Mouse (Mus musculus): ENCODE measurements at regions not wholly inside any gene's neighbourhood (a gene's known extent, or its start where the extent isn't known, plus 50 kb on each side); places are given as distances from the start of the nearest gene placed in this dataset.

DNA sequence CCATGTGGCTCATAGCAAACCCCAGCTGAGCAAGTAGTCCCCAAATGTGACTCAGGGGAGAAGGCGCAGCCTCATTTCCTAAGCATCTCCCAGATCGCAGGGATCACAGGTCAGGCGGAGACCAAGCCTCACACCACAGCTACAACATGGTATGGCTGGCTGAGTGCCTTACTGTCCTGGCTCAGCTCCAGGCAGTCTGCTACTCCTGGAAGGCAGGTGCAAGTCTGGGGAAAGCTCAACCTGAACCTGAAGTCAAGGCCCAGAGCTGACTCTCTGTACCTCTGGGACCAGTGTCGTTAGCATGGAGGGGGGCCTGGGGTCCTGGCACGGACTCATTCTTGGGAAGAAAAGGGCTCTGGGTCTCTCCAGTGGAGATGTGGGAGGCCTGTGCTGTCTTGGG is 113.0 kb upstream of the A530016L24Rik start:
- DNase-seq (ENCODE audit: low spot score): no peak

DNA sequence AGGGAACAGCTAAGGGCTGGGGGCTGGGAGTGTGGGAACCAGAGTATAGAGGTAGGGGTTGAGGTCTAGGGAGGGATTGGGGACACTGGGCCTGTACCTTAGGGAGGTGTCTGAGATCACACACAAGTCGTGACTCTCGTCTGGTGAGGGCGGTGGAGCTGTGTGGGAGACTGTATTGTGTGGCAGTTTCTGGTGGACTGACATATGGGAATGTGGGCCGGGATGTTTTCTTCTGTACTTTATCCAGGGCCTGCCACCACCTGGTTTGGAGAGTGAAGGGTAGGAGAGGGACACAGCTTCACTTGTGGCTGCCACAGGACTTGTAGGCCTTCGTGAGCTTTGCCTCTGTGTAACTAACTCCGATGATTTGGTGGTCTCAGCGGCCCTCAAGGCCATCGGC is 112.5 kb upstream of the A530016L24Rik start:
- DNase-seq (ENCODE audit: low spot score): no peak

DNA sequence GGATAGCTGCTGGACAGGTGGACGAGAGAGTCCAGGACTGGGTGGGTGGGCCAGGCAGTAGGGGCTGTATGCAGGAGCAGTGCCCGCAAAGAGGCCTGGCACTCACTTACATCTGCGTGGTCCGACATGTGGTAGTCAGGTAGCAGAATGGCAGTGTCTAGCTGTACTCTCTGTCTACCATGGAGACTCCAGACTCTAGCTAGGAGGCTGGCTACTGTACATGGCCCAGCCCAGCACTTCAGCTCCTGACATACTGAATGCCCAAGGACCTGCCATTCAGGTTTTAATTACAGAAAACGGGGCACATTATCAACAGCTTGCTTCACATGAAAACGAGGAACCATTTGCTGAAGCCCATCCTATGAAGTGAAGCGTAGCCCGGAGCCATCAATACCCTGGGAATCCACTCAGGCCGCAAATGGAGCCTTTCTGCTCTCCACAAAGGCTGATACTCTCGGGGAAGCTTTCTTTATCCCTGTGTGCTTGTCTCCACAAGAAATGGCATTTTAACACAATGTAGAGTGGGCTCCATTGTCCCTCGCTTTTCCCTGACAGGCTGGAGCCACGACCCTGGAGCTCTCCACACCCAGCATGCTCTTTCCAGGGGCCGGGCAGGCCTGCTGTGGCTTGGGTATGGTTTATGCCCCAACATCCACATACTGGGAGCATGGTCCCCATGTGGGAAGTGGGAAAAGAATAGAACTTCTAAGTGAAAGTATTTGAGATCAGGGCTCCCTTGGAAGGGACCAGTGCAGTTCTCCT is 110.6 kb upstream of the A530016L24Rik start:
- DNase-seq (ENCODE audit: low spot score): no peak

DNA sequence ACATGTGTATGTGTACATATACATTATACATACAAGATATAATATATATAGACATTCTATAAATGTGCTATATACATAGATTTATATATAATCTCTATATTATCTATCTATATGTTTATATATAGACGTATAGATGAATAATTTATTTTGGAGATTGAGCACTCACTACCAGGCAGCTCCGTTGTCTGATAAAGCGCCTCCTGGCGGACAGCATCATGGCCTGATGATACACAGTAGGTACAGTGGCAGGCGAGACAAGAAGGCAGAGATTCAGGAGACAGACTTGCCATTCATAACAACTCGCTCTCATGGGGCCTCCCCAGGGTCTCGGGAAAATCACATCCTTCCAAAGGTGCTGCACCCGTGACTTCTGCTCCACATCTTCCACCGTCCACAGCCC is 101.4 kb upstream of the A530016L24Rik start:
- DNase-seq (ENCODE audit: low spot score): no peak

DNA sequence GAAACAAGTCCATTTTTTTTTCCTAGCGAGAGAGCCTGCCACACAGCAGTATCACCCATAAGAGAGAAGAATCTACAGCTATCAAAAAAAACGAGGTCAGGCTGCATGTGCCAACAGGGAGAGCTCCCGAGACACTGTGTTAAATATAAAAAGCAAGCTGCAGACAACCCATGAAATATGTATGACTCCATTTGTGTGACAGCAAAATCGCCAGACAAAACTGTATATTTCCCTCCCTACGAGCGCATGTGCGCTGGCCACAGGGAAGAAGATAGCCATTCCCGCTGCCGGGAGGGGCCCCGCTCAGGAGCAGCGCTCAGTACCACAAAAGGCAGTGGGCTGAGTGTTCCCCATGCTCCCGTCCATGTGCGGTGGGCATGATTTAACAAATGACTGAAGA is 93.3 kb upstream of the A530016L24Rik start:
- DNase-seq (ENCODE audit: low spot score): no peak

DNA sequence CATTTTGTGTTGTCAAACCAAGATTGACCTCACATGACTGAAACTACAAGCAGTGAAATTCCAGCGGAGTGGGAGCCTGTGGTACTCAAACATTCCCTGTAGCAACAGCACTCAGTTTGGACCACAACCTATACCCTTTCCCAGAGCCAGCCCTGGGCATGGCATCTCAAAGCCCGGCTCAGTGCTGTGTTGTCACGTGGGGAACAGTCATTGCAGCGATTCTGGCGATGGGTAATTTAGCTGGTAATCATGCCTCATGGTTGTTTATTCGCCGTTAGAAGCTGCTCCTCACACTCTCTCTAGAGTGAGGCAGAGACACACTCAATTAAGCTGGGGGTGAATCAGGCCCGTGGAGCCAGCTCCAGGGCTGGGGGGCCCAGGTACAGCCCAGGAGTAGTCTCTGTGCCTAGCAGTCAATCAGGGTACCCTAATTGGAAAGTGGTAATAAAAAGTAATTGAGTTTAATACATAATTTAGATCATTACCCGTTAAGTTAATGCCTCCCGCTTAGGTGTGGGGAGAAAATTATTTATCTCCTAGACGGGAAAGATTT is 85.5 kb upstream of the A530016L24Rik start:
- no peak for DNase-seq (ENCODE audit: low spot score)

DNA sequence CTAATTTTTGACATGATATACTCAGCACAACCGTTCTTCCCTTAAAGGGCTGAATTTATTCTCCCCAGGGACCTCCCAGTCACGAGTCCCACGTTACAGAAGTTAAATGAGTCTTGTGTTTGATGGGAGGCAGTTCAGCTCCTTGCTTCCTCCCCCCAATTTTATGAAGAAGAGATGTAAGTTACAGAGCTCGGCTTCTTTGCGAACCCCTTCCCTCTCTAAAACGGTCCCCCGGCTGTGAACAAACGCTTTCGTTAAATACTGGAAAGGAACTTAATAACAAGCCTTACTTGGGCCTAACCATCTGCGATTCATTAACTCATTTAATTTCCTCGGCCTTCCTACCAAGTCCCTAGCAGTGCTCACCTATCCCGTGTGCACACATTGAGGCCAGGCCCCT is 84.9 kb upstream of the A530016L24Rik start:
- DNase-seq (ENCODE audit: low spot score): no peak

DNA sequence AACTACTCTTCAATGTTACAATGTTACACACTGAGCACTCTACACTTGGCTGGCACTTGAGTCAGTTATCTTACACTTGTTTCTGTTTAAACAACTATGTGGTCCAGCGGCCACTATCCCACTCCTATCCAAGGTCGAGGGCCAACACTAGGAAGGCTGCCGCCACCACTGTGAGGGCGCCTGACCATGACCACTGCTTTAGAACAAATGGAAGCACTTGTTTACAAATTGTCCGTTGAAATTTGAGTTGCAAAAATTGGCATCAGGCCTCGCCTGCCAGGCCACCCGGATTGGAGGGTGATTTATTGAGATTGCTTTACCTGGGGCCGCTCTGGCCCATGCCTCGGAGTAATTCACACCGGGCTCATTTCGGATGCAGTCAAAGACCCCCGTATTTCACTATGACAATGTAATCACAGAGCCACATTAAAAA is 83.5 kb upstream of the A530016L24Rik start:
- DNase-seq (ENCODE audit: low spot score): no peak

DNA sequence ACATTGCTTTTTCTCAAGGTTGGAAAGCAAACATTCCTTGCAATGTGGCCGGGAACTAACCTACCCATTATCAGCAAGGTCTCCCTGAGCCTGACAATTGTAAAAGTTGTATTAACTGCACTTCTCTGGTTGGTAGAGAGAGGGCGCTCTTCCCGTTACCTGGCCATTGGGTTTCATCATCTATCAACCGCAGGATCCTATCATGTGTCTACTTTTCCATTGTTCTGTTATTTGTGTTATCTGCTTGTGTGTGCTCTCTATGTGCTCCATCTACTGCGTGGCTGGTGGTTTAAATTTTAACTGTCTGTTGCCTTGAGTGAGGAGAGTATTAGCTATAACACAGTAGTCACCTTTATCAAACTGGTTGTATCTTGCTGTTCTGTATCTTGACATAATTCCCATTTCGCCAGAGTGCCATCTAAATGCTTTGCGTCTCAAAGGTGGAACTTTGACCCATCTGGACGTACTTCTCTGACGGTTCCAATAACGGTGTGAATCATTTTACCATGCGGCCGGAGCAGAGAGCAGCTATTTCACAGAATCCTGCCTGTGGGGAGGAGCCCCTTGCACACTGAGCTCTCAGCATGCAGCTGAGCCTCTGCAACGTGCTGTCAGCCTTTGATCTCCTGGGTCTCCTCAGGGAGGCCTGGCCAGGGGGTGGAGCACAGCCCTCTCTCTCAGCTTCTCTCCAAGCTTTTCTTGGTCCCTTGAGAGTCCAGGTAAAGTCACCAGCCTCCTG is 77.5 kb upstream of the A530016L24Rik start:
- DNase-seq (ENCODE audit: low spot score): no peak

DNA sequence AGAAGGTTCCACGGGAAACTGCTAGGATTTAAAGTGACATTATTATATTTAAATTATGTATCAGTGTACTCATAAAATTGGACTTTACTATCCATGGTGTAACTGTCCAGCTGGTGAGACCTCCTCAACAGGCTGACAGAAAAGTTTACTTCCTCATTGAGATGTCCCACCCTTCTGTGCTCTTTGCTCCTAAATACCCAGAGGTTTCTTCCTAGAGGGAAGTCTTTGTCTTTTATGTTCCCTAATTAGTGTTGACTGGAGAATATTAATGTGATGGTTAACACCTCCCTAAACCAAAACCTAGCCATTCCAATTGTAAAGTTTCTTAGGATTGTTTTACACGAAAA is 76.9 kb upstream of the A530016L24Rik start:
- no peak for DNase-seq (ENCODE audit: low spot score)

DNA sequence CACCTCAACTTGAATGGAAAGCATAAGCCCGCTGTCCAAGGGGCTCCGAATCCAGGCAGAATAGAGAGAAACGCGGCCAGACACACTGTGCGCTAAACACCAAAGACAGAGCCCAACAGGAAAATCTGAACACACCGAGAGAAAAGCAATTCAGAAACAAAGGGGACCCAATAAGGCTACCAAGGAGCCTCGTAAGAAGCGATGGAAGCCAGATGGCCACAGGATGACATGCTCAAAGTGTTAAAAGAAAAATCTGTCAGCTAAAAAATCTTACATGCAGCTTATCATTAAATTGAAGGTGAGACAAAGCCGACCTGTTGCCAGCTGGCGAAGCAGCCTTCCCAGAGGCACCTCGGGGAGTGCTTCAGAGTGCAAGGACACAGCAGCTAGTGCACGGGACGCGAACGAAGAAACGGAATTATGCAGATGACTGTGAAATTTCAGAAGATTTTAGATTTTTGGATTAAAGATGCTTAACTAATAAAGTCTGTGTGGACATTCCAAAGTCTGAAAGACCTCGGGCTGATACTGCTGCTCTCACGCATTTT is 73.2 kb upstream of the A530016L24Rik start:
- DNase-seq (ENCODE audit: low spot score): no peak

DNA sequence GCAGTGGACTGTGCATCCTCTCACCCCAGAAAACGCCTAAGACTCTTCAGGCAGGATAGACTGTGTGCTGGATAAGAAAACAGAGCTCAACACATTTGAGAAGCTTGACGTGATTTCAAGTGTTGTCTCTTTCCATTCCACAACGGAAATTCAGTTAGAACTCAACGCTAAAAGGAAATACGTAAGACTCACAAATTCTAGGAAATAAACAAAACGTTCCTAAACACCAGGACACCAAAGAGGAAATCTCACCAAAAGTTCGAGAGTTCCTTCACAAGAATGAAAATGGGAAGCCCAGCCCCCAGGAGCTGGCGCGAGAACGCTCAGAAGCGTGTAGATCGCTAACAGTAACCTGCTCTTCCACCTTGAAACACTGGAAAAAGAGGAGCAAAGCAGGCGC is 72.7 kb upstream of the A530016L24Rik start:
- DNase-seq (ENCODE audit: low spot score): no peak

DNA sequence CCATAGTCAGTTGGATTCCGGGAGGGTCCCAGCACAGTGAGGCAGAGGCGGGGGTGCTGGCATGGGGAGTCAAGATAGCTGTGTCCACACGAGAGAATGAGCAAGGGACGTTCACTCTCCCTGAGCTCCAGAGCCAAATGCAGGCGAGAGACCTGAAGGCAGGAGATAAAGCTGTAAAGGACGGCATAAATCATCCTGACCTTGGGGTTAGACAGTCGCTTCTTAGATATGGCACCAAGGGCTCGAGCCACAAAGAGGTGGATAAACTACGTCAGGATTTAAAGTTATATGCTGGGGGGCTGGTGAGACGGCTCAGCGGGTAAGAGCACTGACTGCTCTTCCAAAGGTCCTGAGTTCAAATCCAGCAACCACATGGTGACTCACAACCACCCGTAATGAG is 70.6 kb upstream of the A530016L24Rik start:
- DNase-seq (ENCODE audit: low spot score): no peak

DNA sequence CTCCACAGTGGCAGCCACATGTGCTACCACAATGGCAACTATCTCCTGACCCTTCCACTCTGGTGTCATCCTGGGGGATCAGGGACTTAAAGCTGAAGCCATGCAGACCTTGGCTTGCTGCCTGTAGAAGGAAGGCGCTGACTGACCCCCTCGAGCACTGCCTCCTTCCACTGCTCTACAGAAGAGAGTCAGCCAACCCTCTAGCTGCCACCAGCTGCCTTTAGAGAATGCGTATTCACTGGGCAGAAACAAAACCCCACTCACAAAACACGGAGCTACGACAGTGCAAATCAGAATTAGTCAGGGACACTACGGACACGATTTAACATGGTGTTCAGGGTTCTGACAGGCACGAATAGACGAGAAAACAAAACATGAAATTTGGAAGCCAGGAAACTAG is 67.1 kb upstream of the A530016L24Rik start:
- DNase-seq (ENCODE audit: low spot score): no peak

DNA sequence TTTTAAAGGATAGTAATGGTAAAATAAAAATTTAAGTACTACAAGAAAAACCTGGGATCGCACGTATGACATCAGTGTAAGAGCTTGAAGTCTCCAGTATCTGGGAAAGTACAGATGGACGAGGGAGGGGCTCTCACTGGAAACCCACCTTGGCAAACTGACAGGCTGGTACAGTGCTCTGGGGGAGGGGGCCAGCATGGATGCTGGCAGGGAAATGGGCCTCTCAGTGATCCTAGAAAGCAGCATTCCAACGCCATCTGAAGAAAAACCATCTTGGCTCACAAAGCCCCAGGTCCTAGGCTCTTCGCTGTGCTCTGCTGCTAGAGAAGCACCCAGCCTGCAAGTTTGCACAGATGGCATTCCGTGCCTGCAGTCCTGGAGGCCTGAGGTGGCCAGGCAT is 65.1 kb upstream of the A530016L24Rik start:
- no peak for DNase-seq (ENCODE audit: low spot score)

DNA sequence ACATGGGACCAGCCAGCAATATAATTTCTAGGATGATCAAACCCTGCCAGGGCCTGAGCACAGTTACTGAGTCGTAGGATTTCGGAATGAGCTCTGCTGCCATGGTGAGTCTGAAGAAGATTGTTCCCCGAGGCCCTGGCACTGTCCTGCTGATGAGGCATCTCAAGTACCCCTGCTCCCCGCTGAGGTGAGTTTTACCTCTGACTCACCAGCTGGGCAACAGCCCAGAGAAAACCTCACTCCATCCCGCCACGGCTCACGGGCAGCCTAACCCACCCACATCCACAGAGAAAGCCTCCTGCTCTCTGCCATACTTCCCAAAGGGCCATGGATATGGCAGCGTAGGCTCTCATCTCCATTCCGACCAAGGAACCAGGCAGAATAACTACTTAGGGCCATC is 62.6 kb upstream of the A530016L24Rik start:
- DNase-seq (ENCODE audit: low spot score): no peak

DNA sequence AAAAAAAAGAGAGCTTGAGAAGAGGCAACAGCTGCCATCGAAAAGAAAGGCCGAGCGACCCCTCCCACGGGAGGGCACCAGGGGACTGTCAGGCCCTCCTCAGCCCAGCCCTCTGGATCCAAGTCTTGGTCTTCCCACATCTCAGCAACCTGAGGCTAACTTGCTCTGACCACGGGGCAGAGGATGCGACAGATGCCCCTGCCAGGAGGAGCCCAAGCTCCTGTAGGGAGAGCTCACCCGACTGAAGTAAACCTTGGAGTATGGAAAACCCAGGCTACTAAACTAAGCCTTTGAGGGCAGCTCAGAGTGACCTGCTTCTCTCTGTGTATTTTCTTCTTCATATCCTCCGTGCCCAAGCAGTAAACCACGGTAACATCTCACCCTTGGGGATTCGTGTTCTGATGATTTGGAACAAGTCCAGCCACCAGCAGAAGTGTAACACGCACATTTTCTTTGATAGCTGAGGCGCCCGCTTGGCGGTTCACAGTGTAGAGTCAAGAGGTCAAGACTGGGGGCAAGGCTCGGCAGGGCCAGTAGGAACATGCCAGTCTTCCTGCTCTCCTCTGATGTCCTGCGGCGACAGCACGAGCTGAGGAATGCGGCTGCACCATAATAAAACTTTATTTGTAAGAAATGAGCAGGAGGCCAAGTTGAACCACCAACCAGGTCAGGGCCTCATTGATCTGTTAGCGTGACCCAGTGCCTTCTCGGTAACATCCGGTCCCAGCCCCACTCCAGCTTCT is 59.0 kb upstream of the A530016L24Rik start:
- no peak for DNase-seq (ENCODE audit: low spot score)

DNA sequence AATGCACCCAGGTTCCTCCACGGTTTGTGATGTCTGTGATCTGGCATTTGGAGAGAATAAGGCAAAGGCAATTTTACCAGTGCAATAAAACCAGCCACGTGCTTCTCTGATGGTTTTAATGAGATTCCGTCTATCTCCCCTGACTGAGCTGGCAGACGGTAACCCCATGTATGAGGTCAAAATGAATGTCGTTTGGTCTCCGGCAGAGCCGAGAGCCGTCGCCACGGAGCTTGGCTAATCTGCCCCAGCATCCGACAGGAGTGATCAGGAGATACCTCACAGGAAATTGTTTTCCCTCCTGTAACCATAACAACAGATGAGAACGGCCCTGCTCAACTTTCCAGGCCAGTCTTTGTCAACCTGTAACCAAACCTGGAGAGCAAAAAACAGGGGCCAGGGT is 55.9 kb upstream of the A530016L24Rik start:
- DNase-seq (ENCODE audit: low spot score): no peak

DNA sequence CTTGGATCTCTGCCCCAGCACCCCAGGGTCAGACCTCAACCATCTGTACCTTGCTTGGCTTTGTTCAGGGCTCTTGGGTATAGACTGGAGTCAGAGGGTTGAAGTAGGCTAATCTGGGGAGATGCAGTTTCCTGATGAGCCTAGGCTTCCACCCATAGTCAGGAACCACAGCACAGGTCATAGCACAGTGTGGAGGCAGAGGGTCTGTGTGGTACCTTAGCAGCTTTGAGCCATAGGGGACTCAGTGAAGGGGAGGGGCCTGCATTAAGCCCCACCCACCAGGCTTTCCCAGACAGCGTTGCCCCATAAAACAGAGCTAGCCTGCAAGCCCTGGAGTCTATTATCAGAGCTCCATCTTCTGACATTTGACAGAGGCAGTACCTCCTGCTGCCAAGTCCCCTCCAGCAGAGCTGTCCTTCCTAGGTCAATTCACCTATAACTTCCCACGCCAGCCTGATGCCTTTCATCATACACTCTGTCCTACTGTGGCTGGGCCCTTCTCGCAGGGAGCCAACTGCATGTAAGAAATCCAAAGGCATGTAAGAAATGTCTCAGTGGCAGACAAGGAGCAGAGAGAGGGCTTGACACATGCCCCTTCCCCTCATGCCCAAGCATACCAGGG is 54.5 kb upstream of the A530016L24Rik start:
- no peak for DNase-seq (ENCODE audit: low spot score)

DNA sequence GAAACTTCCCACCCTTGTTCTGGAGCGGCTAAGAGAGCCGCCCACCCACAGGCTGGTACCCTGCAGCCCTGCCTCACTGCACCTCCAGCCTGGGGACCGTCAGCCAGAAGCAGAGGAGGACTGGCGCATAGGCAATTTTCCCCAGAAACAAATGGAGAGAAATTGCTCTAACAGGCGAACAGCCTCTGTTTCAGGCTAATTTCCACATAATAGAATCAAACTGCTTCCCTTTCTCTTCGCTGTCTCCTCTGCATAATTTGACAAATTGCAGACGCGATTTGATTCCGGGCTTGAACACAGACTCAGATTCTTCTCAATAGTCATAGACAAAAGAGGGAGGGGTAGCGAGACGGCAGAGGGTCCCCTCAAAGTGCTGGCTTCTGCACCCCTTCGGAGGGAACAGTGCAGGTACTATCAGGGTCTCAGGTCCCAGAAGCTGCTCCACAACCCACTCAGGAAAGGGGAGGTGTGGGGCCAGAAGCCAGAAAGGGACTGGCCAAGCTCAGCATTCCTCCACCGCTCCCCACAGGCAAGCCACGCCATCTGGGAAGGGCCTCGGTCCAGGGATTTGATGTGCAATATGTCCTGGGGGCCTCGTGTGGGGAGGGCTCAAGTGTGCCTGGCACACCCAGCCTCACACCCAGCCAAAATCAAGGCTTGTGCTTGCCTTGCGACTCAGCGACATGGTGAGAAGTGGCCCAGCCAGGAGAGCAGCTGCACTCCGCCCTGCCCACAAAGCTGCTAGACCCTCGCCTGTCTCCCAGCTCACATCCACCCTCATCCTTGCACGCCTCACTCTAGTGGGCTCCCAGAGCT is 53.7 kb upstream of the A530016L24Rik start:
- no peak for DNase-seq (ENCODE audit: low spot score)

DNA sequence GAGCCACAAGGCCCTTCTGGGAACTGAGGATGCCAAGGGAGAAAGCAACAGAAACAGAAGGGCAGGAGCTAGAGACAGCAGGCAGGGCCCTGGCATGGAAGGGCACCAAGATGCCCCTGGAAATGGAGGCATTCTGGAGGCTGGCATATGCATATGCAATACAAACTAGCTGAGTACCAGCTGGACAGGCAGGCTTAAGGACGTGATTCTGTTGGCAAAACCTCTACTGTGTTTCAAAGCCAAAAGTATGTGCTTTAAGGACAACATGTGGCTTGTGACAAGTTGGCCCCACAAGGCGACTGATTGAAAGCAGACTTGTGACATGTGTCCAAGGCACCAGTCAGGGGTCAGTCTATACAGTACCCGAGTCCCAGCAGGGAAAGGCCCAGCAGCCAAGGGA is 52.2 kb upstream of the A530016L24Rik start:
- DNase-seq (ENCODE audit: low spot score): no peak

All from heart, adult 8-10 months (tissue).